Mouse (Mus musculus) midbrain, embryonic 10.5 days (tissue): Measurements from ENCODE around the gene Srebf2. TPM values are rescaled to one million over a fixed set of nuclear protein-coding genes. Genes with fewer than 3 reads are reported as not detected.
A peak's percentile ranks its signal among the peaks of the same experiment; 100 is the strongest.
"Not testable (repeated sequence)": the region's sequence is repeated elsewhere in the genome, so short reads cannot be mapped to it uniquely, and the experiment has no call there.

Experiments used
- DNase-seq: peaks from one replicate; pipeline ENCODE4 v3.0.0-alpha.2; 2017; ENCODE audit warnings: low spot score
- H3K27ac ChIP-seq: fragments of 300-500 bp; sonication (generic); replicated peaks from 2 replicates; pipeline ENCODE4 v1.5.1; 2016; ENCODE audit warnings: mild to moderate bottlenecking
- H3K27me3 ChIP-seq: fragments of 300-500 bp; sonication (generic); 2 replicates; pipeline ENCODE4 v1.6.1; 2016; ENCODE audit warnings: low read depth, mild to moderate bottlenecking; ENCODE audit not compliant: poor library complexity, severe bottlenecking
- H3K36me3 ChIP-seq: fragments of 300-500 bp; sonication (generic); 2 replicates; pipeline ENCODE4 v1.6.1; 2016; ENCODE audit warnings: mild to moderate bottlenecking, moderate library complexity
- H3K4me1 ChIP-seq: fragments of 300-500 bp; sonication (generic); 2 replicates; pipeline ENCODE4 v1.6.1; 2016
- H3K4me3 ChIP-seq: fragments of 300-500 bp; sonication (generic); 2 replicates; pipeline ENCODE4 v1.5.1; 2016; ENCODE audit warnings: mild to moderate bottlenecking, moderate library complexity
- H3K9me3 ChIP-seq: fragments of 300-500 bp; sonication (generic); replicated peaks from 2 replicates; pipeline ENCODE4 v1.6.1; 2016; ENCODE audit warnings: mild to moderate bottlenecking
- WGBS: fragments of 180-500 bp; shearing (Covaris S2); methylation state at CpG from one replicate; pipeline ENCODE4 v1.1.7; 2016; 5-methylcytosine and 5-hydroxymethylcytosine counted together
- polyA plus RNA-seq: library from polyadenylated mRNA; unstranded; fragments of >200 nt; fragmentation: Nextera tagmentation; extraction: Ambion mirVana; gene quantifications from 2 replicates; pipeline ENCODE4 v1.2.1, GENCODE M21; 2016

Gene Srebf2
- polyA plus RNA-seq: 214 and 239 TPM in 2 replicates

DNA sequence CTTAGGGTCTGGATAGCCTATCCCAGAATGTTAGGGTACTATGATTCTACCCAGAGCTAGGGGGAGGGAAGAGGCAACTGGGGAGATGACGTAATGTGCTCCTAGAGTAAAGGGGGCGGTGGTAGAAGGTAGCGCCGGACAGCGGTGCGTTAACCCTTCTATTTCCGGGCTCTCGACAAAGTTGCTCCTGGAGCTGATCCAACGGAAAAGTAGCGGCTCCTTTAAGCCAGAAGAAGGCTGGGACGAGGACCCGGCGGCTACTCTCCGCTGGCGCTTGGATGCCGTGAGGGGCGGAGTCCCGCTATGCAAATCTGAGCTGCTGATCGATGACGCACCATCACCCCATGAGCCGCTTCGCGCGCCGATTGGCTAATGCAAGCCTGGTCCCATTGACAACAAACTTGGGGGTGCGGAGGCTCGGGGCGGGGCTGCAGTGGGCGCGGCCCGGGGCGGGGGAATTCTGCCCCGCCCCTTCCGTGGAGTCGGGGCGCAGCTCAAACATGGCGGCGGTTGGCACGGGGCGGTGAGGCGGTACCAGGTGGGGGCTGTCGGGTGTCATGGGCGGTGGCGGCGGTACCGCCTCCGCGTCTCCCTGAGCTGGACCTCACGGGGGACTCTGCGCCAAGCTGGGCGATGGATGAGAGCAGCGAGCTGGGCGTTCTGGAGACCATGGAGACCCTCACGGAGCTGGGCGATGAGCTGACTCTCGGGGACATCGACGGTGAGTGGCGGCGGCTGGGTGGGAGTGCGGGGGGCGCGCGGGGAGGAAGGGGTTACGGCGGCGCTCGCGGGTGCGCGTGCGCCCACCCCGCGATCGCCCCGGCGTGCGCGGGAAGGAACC, at the start of gene Srebf2:
Gene Srebf2, plus strand, starts transcription at position 412 of the 841 bp plus-strand sequence.
- Histone ChIP-seq H3K9me3 (no peaks in the 10 kb centered on the region), H3K27me3 (no peaks in the 10 kb centered on the region), H3K27ac (peak within 1 kb of the TSS; percentile 99), H3K4me1 (peaks cover 55% of the 10 kb centered on the region), H3K36me3 (peaks cover 22% of the 10 kb centered on the region), H3K4me3 (peak within 1 kb of the TSS; percentile 94)
- WGBS: under 1% methylated on average over 77 of the region's 79 CpGs
- peak; percentile 100 for DNase-seq

DNA sequence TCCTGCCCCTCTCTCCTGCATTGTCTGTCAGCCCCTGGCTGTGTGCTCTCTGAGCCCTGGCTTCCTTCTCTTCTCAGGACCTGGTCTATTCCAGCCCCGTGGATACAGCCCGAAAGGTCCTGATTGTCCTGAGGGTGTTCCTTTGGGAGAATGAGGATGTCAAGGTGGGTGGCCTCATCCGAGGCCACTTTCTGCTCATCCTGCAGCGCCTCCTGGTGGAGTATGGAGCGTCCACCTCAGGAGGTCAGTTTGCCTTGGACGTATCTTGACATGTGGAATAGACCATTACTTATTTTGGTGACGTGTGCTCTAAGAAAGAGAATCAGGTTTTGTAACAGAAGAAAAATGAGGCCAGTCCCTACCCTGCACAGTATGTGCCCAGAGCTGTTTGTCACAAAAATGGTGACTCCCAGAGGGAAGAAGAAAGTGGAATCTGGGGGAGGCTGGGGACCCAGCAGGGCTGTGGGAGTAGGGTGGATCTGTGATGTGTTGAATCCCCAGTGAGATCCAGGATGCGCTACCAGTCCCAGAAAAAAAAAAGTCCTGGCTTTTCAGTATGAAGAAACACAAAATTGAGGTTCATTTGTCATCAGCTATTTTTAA, 39.9 kb upstream of the Srebf2 start:
- H3K36me3 ChIP-seq: no peaks in the 10 kb centered on the region
- no peaks in the 10 kb centered on the region for H3K9me3 ChIP-seq
- H3K27me3 ChIP-seq: no peaks in the 10 kb centered on the region
- no peak overlapping the region for H3K4me3 ChIP-seq
- WGBS: 25% methylated on average over 8 of the region's 8 CpGs
- peaks cover 4% of the 10 kb centered on the region; the same call in 1 of the 2 replicates for H3K4me1 ChIP-seq
- H3K27ac ChIP-seq: 0 out of 2 replicates have a peak overlapping the region, but pooled peaks have one; percentile 18
- peak; percentile 59 for DNase-seq

DNA sequence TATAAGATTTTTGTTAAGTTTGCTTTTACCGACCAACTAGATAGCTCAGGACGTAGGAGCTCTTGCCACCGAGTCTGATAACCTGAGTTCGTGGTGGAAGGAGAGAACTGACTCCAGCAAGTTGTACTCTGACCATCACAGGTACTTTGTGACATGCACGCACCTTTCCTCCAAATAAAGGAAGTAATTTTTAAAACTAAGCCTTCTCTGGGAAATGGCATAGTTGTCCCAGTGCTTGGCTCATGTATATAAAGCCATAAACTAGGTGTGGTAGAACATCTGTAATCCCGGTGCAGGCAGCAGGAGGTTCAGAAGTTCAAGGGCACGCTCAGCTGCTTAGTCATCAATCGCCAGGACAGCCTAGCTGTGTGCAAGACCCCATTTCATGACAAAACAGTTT, 26.4 kb upstream of the Srebf2 start:
- Histone ChIP-seq H3K27ac (no peak overlapping the region), H3K4me3 (no peak overlapping the region), H3K4me1 (no peaks in the 10 kb centered on the region), H3K36me3 (no peaks in the 10 kb centered on the region), H3K9me3 (no peaks in the 10 kb centered on the region), H3K27me3 (no peaks in the 10 kb centered on the region)
- 87% methylated on average over 8 of the region's 8 CpGs for WGBS
- no peak for DNase-seq

DNA sequence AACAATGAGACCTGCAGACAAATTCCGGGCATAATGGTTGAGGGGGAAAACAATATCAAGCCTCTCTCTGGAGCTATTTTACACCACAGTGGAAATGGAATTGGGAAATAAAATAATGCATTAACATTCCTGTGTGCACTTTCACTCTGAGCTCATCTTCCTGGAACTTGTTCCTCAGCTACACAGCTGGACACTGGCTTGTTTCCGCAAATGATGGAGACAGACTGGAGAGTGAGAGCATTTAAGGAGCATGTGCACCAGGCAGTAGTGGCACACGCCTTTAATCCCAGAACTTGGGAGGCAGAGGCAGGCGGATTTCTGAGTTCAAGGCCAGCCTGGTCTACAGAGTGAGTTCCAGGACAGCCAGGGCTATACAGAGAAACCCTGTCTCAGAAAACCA, 20.3 kb upstream of the Srebf2 start:
- H3K36me3 ChIP-seq: peaks cover 20% of the 10 kb centered on the region
- not testable (repeated sequence) for H3K9me3 ChIP-seq, DNase-seq, H3K27me3 ChIP-seq, H3K27ac ChIP-seq
- H3K4me1 ChIP-seq: peaks cover 29% of the 10 kb centered on the region
- H3K4me3 ChIP-seq: 0 out of 2 replicates have a peak overlapping the region, but pooled peaks have one; percentile 88
- 83% methylated on average over 4 of the region's 4 CpGs for WGBS

DNA sequence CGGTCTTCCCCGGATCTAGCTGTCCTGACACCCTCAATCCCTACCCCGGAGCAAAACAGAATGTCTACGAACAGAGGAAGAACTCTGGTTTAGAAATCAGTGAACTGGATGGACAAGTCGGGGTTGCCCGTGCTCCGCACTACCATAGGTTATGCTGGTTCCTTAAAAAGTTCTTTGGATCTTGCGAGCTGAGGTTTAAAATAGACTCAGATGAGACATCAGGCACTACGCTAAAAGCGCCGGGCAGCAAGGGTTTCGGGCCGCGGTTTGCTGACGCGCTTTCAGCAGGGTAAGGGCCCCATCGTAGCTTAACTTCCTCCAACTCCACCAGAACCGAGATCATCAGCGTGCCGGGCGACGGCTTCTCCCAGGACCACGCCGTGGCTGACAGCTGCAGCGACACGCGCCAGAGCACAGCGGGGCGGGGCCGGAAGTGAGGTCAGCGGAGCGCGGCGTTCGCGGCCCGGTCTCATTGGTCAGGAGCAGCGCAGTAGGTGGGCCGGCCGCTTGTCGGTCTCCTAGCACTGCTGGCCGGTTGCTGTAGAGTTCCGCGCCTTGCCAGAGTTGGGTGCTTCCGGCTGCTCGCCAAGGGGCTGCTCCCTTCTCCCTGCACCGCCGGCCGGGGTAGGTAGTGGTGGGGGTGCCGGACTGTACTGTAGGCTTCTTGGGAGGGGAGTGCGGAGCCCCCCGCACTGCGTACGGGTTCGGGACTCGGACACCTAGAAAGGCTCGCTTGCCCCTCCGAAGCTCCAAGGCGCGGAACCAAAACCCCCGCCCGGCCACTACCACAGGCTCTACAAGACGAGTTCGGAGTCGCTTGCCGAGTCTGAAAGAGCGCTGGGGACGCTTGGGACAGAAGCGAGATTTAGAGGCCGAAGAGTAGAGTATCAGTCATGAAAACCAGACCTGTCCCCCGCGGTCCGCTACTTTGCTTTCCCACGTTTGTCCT, 19.3 kb upstream of the Srebf2 start, which contains the start of gene Ccdc134:
Gene Ccdc134, plus strand, starts transcription at position 497 of the 949 bp plus-strand sequence.
- H3K9me3 ChIP-seq: no peaks in the 10 kb centered on the region
- peaks cover 28% of the 10 kb centered on the region for H3K36me3 ChIP-seq
- peak within 1 kb of the TSS; percentile 91 for H3K27ac ChIP-seq
- H3K4me3 ChIP-seq: peak within 1 kb of the TSS; percentile 88
- peaks cover 29% of the 10 kb centered on the region for H3K4me1 ChIP-seq
- peak; percentile 98 for DNase-seq
- 1% methylated on average over 74 of the region's 74 CpGs for WGBS
- peaks cover 7% of the 10 kb centered on the region for H3K27me3 ChIP-seq

DNA sequence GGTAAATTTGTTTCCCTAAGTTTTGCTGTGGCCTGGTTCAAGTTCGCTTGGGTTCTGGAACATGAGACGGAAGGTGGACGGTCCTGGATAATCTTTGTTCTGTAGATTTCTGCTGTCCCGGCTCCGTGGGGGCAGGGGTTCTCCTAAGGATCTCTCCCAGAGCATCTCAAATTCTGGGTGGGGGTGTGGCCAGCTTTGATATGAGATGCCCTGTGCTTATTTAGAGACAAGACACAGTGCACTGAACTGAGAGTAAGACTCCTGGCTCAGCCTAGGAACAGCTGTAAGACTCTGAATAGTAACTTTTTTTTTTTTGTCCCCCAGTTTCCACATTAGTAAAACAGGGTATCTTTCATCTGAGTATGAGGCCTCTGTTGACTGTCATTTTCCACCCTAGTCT, 18.6 kb upstream of the Srebf2 start:
- WGBS: 4% methylated on average over 5 of the region's 5 CpGs
- peak overlapping the region; percentile 91 for H3K27ac ChIP-seq
- DNase-seq: no peak

DNA sequence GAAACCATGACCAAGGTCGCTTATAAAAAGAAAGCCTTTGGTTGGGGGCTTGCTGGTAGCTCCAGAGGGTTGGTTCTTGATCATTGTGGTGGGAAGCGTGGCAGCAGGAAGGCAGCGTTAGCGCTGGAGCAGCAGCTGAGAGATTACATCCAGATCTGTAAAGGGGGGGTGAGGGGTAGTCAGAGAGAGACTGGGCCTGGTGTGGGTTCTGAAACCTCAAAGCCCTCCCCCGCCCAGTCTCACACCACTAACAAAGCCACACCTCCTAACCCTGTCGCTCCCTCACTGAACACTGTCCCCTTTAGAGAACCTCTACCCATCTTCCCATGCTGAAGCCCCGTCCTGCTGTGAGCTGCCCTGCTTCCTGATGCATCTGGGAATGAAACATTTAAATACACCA, 16.4 kb upstream of the Srebf2 start:
- H3K9me3 ChIP-seq: no peaks in the 10 kb centered on the region
- peaks cover 7% of the 10 kb centered on the region for H3K27me3 ChIP-seq
- H3K36me3 ChIP-seq: peaks cover 36% of the 10 kb centered on the region
- peaks cover 29% of the 10 kb centered on the region for H3K4me1 ChIP-seq
- DNase-seq: no peak
- no peak overlapping the region for H3K27ac ChIP-seq
- no peak overlapping the region for H3K4me3 ChIP-seq
- WGBS: 63% methylated on average over 7 of the region's 7 CpGs

More for the DNA sequence above, 18.6 kb upstream of the Srebf2 start:
- Histone ChIP-seq H3K9me3 (no peaks in the 10 kb centered on the region), H3K36me3 (peaks cover 33% of the 10 kb centered on the region), H3K27me3 (peaks cover 7% of the 10 kb centered on the region), H3K4me3 (peak overlapping the region; percentile 88), H3K4me1 (peaks cover 29% of the 10 kb centered on the region)

DNA sequence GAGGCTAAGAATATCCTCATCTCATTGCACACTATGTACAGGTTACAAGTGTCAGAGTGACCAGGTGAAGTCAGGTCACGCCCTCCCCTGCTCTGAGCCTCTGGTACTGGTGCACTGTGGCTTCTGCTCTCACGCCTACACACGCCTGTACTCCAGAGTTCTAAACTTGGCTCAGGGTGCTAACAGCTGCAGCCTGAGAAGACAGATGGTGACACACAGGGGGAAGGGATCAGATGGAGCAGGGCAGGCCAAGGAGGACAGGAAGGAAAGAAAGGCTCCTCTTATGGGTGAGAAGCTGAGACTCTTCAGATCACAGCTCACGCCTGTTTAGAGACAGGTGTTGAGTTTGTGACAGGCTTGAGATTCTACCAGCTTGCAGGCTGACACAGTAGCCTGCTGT, 11.6 kb upstream of the Srebf2 start:
- H3K27ac ChIP-seq: no peak overlapping the region
- WGBS: 90% methylated on average over 4 of the region's 4 CpGs
- H3K4me3 ChIP-seq: no peak overlapping the region
- peaks cover 37% of the 10 kb centered on the region for H3K36me3 ChIP-seq
- H3K4me1 ChIP-seq: no peaks in the 10 kb centered on the region
- no peaks in the 10 kb centered on the region for H3K9me3 ChIP-seq
- DNase-seq: no peak
- no peaks in the 10 kb centered on the region for H3K27me3 ChIP-seq

DNA sequence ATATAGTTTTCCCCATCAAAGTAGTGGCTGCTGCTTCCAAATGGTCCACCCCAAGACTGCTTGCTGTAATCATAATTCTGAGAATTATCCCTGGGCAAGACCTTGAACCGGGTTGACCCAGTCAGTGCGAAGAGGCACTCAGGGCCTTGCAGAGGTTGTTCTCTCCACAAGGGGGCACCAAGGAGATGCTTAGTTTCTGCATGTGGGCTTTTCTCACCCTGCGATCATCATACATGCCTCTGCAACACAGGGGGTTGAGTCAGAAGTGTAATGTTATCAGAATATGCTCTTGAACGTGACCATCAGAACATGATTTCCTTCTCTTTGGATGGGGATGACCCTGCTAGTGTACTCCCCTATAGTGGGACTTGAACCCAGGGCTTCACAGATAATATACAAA, 8.4 kb upstream of the Srebf2 start:
- peak; percentile 54 for DNase-seq
- peaks cover 28% of the 10 kb centered on the region for H3K36me3 ChIP-seq
- WGBS: 62% methylated on average over 4 of the region's 4 CpGs
- H3K27ac ChIP-seq: no peak overlapping the region
- H3K9me3 ChIP-seq: no peaks in the 10 kb centered on the region
- H3K27me3 ChIP-seq: no peaks in the 10 kb centered on the region
- H3K4me3 ChIP-seq: no peak overlapping the region
- peaks cover 2% of the 10 kb centered on the region for H3K4me1 ChIP-seq

DNA sequence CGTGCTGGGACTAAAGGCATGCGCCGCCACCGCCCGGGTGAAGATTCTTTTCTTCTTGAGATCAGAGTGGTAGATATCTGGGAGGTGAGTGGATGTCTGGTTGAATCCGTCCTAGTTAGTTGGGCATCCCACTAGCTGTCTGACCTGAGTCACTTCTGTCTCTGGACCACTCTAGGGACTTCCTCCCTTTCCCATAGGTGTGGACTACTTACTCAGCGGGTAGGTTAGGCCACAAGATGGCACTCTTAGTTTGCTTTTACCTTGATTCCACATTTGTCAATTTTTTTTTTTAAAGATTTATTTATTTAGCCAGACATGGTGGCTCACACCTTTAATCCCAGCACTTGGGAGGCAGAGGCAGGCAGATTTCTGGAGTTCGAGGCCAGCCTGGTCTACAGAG, 7.8 kb upstream of the Srebf2 start:
- no peak for DNase-seq

DNA sequence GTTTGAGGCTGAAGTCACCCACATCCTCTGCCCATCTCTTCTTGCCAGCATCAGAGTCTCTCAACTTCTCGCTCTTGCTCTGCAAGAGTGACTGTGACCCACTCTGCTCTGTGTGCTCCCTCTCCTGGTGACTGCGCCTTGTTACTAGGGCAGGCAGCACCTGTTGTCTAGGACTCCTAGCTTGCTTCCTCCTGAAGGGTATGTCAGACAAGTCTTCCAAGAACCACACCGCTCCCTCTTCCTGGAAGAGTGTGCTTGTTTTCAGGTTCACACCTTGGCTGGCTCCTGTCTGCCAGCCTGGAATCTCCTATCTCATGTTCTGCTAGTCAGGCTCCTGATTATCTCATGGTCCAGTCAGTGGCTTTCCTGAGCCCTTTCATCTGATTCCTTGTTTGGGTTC, 6.6 kb upstream of the Srebf2 start:
- Histone ChIP-seq H3K27ac (peak overlapping the region; percentile 63; the same call in 1 of the 2 replicates), H3K9me3 (no peaks in the 10 kb centered on the region), H3K4me1 (peaks cover 19% of the 10 kb centered on the region), H3K4me3 (no peak overlapping the region), H3K27me3 (no peaks in the 10 kb centered on the region), H3K36me3 (peaks cover 24% of the 10 kb centered on the region)
- DNase-seq: no peak
- WGBS: 83% methylated on average over 3 of the region's 3 CpGs

More for the DNA sequence above, 7.8 kb upstream of the Srebf2 start:
- WGBS: 94% methylated on average over 8 of the region's 8 CpGs
- Histone ChIP-seq H3K27me3 (no peaks in the 10 kb centered on the region), H3K27ac (no peak overlapping the region), H3K4me3 (no peak overlapping the region), H3K9me3 (no peaks in the 10 kb centered on the region), H3K4me1 (peaks cover 8% of the 10 kb centered on the region), H3K36me3 (peaks cover 28% of the 10 kb centered on the region)

DNA sequence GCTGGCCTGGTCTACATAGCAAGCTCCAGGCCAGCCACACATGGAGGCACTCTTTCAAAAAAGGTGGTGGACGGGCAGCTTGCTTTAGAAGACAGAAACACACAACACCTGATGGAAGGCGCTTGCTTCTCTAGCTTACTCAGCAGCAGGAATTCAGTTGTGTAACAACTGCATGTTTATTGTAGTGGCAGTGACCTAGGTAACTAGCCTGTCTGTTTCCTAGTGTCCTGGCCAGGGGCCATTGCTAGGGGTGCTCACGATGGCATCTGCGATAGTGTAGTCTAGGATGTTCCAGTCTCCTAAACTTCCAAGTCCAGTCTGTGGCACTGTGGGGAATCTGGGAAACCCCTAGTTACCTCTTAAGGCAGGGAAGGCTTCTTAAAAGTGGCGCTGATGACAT, 2.8 kb upstream of the Srebf2 start:
- Histone ChIP-seq H3K36me3 (peaks cover 20% of the 10 kb centered on the region), H3K27ac (peak overlapping the region; percentile 99), H3K4me3 (no peak overlapping the region), H3K9me3 (no peaks in the 10 kb centered on the region), H3K4me1 (peaks cover 44% of the 10 kb centered on the region), H3K27me3 (no peaks in the 10 kb centered on the region)
- DNase-seq: no peak
- 87% methylated on average over 5 of the region's 5 CpGs for WGBS
